Mouse (Mus musculus) kidney, postnatal 10 days (tissue): ENCODE data around the gene Ttc7b.
A peak's percentile ranks its signal among the peaks of the same experiment; 100 is the strongest.

Source experiments
- DNase-seq: peaks from one replicate; pipeline ENCODE4 v3.0.0; 2021; ENCODE audit warnings: mixed read lengths

Gene Ttc7b

GRCm38 (mm10) chr12:100520077-100520793 is 391 bp downstream of the Ttc7b start:
- peak; percentile 73 for DNase-seq

- peak; percentile 36 for DNase-seq
Observed at GRCm38 (mm10) chr12:100519684-100520076, 946 bp downstream of the Ttc7b start.

- DNase-seq = no peak
Observed at GRCm38 (mm10) chr12:100517371-100517770, 3.3 kb downstream of the Ttc7b start.

- peak; percentile 45 for DNase-seq
Observed at GRCm38 (mm10) chr12:100516161-100516838, 4.3 kb downstream of the Ttc7b start.

GRCm38 (mm10) chr12:100515493-100515892 is 5.1 kb downstream of the Ttc7b start:
- DNase-seq = no peak

GRCm38 (mm10) chr12:100514611-100515010 is 6.0 kb downstream of the Ttc7b start:
- DNase-seq = no peak

GRCm38 (mm10) chr12:100513131-100513530 is 7.5 kb downstream of the Ttc7b start:
- no peak for DNase-seq

GRCm38 (mm10) chr12:100512641-100513040 is 8.0 kb downstream of the Ttc7b start:
- no peak for DNase-seq

GRCm38 (mm10) chr12:100509615-100510282 is 10.9 kb downstream of the Ttc7b start:
- no peak for DNase-seq

- no peak for DNase-seq
Observed at GRCm38 (mm10) chr12:100508668-100509067, 12.0 kb downstream of the Ttc7b start.

- no peak for DNase-seq
Observed at GRCm38 (mm10) chr12:100505484-100505883, 15.1 kb downstream of the Ttc7b start.

- no peak for DNase-seq
Observed at GRCm38 (mm10) chr12:100504585-100504984, 16.0 kb downstream of the Ttc7b start.

- DNase-seq = no peak
Observed at GRCm38 (mm10) chr12:100503659-100504058, 17.0 kb downstream of the Ttc7b start.

GRCm38 (mm10) chr12:100502544-100502943 is 18.1 kb downstream of the Ttc7b start:
- DNase-seq = no peak

GRCm38 (mm10) chr12:100501261-100501660 is 19.4 kb downstream of the Ttc7b start:
- no peak for DNase-seq

- no peak for DNase-seq
Observed at GRCm38 (mm10) chr12:100499469-100499868, 21.2 kb downstream of the Ttc7b start.

GRCm38 (mm10) chr12:100498006-100498405 is 22.6 kb downstream of the Ttc7b start:
- no peak for DNase-seq

GRCm38 (mm10) chr12:100495083-100495482 is 25.5 kb downstream of the Ttc7b start:
- no peak for DNase-seq

- DNase-seq = no peak
Observed at GRCm38 (mm10) chr12:100493211-100493610, 27.4 kb downstream of the Ttc7b start.

GRCm38 (mm10) chr12:100492676-100493075 is 27.9 kb downstream of the Ttc7b start:
- no peak for DNase-seq

GRCm38 (mm10) chr12:100491967-100492611 is 28.5 kb downstream of the Ttc7b start:
- DNase-seq = no peak

- DNase-seq = no peak
Observed at GRCm38 (mm10) chr12:100489799-100490198, 30.8 kb downstream of the Ttc7b start.

GRCm38 (mm10) chr12:100488368-100488767 is 32.3 kb downstream of the Ttc7b start:
- DNase-seq = no peak
